Mouse (Mus musculus): Measurements from ENCODE around the gene D430042O09Rik. TPM values are rescaled to one million over a fixed set of nuclear protein-coding genes. Genes with fewer than 3 reads are reported as not detected.

D430042O09Rik gene
- 7.2 and 7.3 TPM in 2 replicates for polyA plus RNA-seq (2014; fragmentation: Nextera tagmentation; extraction: Ambion mirVana)

DNA sequence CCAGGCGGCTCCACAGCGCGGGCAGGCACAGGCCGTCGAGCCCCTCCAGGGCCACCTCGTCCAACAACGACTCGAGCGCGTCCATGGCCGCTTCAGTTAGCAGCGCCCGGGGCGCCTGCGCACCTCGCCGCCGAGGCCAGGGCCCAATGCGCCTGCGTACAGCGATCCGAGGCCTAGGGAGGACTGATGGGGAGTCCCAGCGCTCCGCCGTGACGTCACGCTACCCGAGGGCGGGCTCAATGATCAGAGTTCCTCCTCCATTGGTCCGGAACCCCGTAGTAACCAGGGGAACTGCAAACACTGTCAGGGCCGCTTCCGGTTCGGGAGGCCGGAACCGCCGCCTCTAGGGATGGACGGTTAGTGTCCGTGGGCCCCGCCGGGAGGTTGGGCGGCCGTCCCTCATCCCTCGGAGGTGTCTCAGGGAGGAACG, at the start of gene D430042O09Rik, which contains the start of gene Gtf3c1:
TSS of gene D430042O09Rik (plus strand) at position 296 of the 430 bp plus-strand sequence.
TSS of gene Gtf3c1 (minus strand) at position 188 of the 430 bp plus-strand sequence.
- under 1% methylated on average over 45 of the region's 45 CpGs for WGBS
- peak; percentile 100 for DNase-seq (ENCODE audit: low spot score)
- peak; percentile 98 for ATAC-seq (ENCODE audit: low FRiP score)
- Histone ChIP-seq H3K36me3 (replicated peaks; ENCODE audit: control insufficient read depth, insufficient read depth) (peaks cover 21% of the 10 kb centered on the region), H3K4me2 (replicated peaks) (peak within 1 kb of the TSS; percentile 84), H3K9me3 (ENCODE audit: control insufficient read depth, low read length) (no peaks in the 10 kb centered on the region), H3K27me3 (ENCODE audit: control insufficient read depth, insufficient read depth, low read length) (no peaks in the 10 kb centered on the region), H3K4me3 (replicated peaks; ENCODE audit: low read length) (peak within 1 kb of the TSS; percentile 63), H3K4me1 (replicated peaks; ENCODE audit: control insufficient read depth, insufficient read depth, low read length) (peaks cover 28% of the 10 kb centered on the region), H3K9ac (peak within 1 kb of the TSS; percentile 80), H3K27ac (peak within 1 kb of the TSS; percentile 88)

DNA sequence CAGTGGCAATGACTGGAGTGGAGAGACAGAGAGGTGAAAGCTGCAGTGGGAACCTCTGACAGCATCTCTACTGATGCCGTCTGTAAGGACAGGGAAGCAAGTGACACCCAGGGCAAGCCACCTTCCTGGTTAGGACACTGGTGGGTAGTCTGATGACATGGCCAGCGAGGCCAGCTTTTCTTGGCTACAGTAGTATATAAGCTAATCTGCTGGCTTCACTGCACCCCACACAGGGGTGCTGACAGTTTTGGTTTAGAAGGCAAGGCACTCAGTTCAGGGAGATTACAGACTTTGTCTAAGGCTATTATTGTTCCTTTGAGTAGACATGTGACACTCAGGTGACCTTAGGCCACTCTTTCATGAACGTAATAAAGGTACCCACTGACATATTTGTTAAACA, 44.0 kb upstream of the D430042O09Rik start:
- H3K27ac ChIP-seq, result no peak overlapping the region
- H3K4me1 ChIP-seq (replicated peaks; ENCODE audit: control insufficient read depth, insufficient read depth, low read length), result no peaks in the 10 kb centered on the region
- no peak overlapping the region for H3K9ac ChIP-seq
- H3K36me3 ChIP-seq (replicated peaks; ENCODE audit: control insufficient read depth, insufficient read depth), result peaks cover 96% of the 10 kb centered on the region
- H3K9me3 ChIP-seq (ENCODE audit: control insufficient read depth, low read length), result no peaks in the 10 kb centered on the region
- DNase-seq (ENCODE audit: low spot score), result no peak
- no peak for ATAC-seq (ENCODE audit: low FRiP score)
- 92% methylated on average over 3 of the region's 3 CpGs for WGBS
- H3K27me3 ChIP-seq (ENCODE audit: control insufficient read depth, insufficient read depth, low read length), result no peaks in the 10 kb centered on the region
- no peak overlapping the region for H3K4me3 ChIP-seq (replicated peaks; ENCODE audit: low read length)
- no peak overlapping the region for H3K4me2 ChIP-seq (replicated peaks)

DNA sequence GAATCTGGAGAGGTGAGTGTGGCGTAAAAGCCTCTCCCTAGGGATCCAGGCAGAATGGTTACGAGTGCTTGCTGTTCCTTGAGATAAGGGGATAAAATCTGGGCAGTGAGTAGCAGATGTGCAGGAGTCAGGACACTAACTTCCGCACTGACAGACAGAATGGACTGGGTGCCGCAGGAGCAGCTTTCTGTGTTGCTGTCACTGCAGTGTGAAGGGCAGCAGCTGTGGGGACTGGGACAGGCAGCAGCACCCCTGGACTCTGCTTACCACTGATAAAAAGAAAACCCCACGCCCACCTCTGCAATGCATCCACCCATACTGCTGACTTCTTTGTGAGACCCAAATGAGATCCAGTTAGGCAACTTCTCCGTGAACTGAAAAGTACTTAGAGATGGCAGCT, 36.8 kb upstream of the D430042O09Rik start:
- Histone ChIP-seq H3K36me3 (replicated peaks; ENCODE audit: control insufficient read depth, insufficient read depth) (peaks cover 99% of the 10 kb centered on the region), H3K4me1 (replicated peaks; ENCODE audit: control insufficient read depth, insufficient read depth, low read length) (no peaks in the 10 kb centered on the region), H3K4me3 (replicated peaks; ENCODE audit: low read length) (no peak overlapping the region), H3K9ac (no peak overlapping the region), H3K4me2 (replicated peaks) (no peak overlapping the region), H3K9me3 (ENCODE audit: control insufficient read depth, low read length) (no peaks in the 10 kb centered on the region), H3K27me3 (ENCODE audit: control insufficient read depth, insufficient read depth, low read length) (no peaks in the 10 kb centered on the region), H3K27ac (no peak overlapping the region)
- ATAC-seq (ENCODE audit: low FRiP score), result no peak
- WGBS, result 91% methylated on average over 6 of the region's 6 CpGs
- DNase-seq (ENCODE audit: low spot score), result no peak

DNA sequence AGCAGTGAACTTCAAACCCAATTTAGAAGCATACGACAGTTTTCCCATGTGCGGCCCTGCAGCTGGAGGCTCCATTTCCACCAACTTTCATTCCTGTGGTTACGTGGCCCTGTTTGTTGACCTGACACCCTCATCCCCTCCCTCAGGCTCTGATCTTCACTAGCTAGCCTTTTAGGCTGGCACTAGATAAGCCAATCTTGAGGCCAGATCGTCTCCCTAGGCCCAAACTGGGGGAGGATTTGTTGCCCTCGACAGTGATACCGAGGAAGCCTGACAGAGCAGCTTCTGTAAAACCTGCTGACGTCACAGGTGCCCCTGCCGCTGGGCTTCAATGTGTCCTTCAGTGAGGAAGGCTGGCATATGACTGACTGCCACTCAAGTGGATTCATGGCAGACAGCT, 36.3 kb upstream of the D430042O09Rik start:
- H3K27ac ChIP-seq, result no peak overlapping the region
- H3K9ac ChIP-seq, result no peak overlapping the region
- H3K4me3 ChIP-seq (replicated peaks; ENCODE audit: low read length), result no peak overlapping the region
- no peaks in the 10 kb centered on the region for H3K27me3 ChIP-seq (ENCODE audit: control insufficient read depth, insufficient read depth, low read length)
- ATAC-seq (ENCODE audit: low FRiP score), result no peak
- no peaks in the 10 kb centered on the region for H3K9me3 ChIP-seq (ENCODE audit: control insufficient read depth, low read length)
- no peak for DNase-seq (ENCODE audit: low spot score)
- H3K36me3 ChIP-seq (replicated peaks; ENCODE audit: control insufficient read depth, insufficient read depth), result peaks cover 99% of the 10 kb centered on the region
- no peak overlapping the region for H3K4me2 ChIP-seq (replicated peaks)
- no peaks in the 10 kb centered on the region for H3K4me1 ChIP-seq (replicated peaks; ENCODE audit: control insufficient read depth, insufficient read depth, low read length)
- WGBS, result 96% methylated on average over 8 of the region's 8 CpGs

DNA sequence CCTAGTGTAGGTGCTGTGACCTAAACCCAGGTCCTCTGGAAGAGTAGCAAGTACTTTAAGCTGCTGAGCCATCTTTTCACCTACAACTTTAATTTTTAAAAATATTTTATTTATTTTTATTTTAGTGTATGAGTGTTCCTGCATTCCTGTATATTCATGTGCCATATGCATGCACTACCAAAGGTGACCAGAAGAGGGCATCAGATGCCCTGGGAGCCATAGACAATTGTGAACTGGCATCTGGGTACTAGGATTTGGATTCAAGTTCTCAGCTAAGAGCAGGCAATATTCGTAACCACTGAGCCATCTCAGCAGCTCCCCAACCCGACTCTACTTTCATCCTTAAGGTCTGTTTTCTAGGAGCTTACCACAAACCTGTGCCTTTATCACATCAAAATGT, 32.8 kb upstream of the D430042O09Rik start:
- H3K27me3 ChIP-seq (ENCODE audit: control insufficient read depth, insufficient read depth, low read length), result no peaks in the 10 kb centered on the region
- 86% methylated on average over 2 of the region's 2 CpGs for whole genome bisulfite sequencing
- peaks cover 100% of the 10 kb centered on the region for H3K36me3 ChIP-seq (replicated peaks; ENCODE audit: control insufficient read depth, insufficient read depth)
- no peak for ATAC-seq (ENCODE audit: low FRiP score)
- no peak overlapping the region for H3K4me3 ChIP-seq (replicated peaks; ENCODE audit: low read length)
- no peak overlapping the region for H3K4me2 ChIP-seq (replicated peaks)
- H3K27ac ChIP-seq, result no peak overlapping the region
- peak; percentile 73 for DNase-seq (ENCODE audit: low spot score)
- H3K9me3 ChIP-seq (ENCODE audit: control insufficient read depth, low read length), result no peaks in the 10 kb centered on the region
- H3K9ac ChIP-seq, result no peak overlapping the region
- no peaks in the 10 kb centered on the region for H3K4me1 ChIP-seq (replicated peaks; ENCODE audit: control insufficient read depth, insufficient read depth, low read length)

DNA sequence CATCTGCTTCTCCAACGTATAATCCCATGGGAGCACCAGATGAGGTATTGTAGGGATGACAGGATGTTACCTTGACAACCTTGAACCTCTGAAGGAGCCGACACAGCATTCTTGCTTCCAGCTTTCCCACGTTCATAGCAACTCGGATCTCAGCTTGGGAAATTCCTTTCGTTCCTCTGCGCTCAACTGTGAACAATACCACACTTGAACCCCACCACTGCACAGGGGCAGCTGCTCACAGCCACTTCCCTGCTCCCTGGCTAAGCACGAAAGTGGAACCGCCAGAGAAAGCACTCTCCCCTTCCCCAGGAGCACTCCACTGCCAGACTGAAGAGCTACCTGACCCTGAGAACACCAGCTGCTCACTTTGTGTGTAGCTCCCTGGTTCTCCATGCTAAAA, 28.9 kb upstream of the D430042O09Rik start:
- Histone ChIP-seq H3K9ac (no peak overlapping the region), H3K4me3 (replicated peaks; ENCODE audit: low read length) (no peak overlapping the region), H3K27ac (no peak overlapping the region; the same call in 1 of the 2 replicates), H3K9me3 (ENCODE audit: control insufficient read depth, low read length) (no peaks in the 10 kb centered on the region), H3K36me3 (replicated peaks; ENCODE audit: control insufficient read depth, insufficient read depth) (peaks cover 96% of the 10 kb centered on the region), H3K4me2 (replicated peaks) (no peak overlapping the region), H3K4me1 (replicated peaks; ENCODE audit: control insufficient read depth, insufficient read depth, low read length) (no peaks in the 10 kb centered on the region), H3K27me3 (ENCODE audit: control insufficient read depth, insufficient read depth, low read length) (no peaks in the 10 kb centered on the region)
- ATAC-seq (ENCODE audit: low FRiP score), result peak; percentile 21; the same call in 1 of the 2 replicates
- 71% methylated on average over 8 of the region's 8 CpGs for WGBS
- peak; percentile 36 for DNase-seq (ENCODE audit: low spot score)

DNA sequence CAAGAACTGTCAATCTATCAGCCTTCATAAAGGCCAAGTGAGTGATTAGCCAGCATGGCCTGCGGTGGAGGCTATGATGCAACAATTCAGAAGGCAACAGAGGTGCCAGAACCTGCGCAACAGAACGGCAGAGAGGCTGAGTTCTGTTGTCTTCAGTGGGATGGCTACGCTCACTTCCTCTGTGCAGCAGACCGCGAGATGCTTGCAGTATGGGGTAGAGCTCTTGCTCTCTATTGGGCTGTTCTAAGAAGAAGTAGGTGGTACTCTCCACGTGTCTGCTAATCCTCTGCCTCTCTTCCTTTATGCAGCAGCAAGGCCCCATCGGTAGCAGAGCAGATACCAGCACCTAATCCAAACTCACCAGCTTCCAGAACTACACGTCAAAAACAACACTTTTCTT, 27.8 kb upstream of the D430042O09Rik start:
- ATAC-seq (ENCODE audit: low FRiP score), result no peak
- no peak overlapping the region for H3K27ac ChIP-seq
- DNase-seq (ENCODE audit: low spot score), result no peak
- H3K9ac ChIP-seq, result no peak overlapping the region
- H3K36me3 ChIP-seq (replicated peaks; ENCODE audit: control insufficient read depth, insufficient read depth), result peaks cover 96% of the 10 kb centered on the region
- H3K4me2 ChIP-seq (replicated peaks), result no peak overlapping the region
- no peaks in the 10 kb centered on the region for H3K4me1 ChIP-seq (replicated peaks; ENCODE audit: control insufficient read depth, insufficient read depth, low read length)
- H3K4me3 ChIP-seq (replicated peaks; ENCODE audit: low read length), result no peak overlapping the region
- 80% methylated on average over 9 of the region's 9 CpGs for WGBS
- no peaks in the 10 kb centered on the region for H3K27me3 ChIP-seq (ENCODE audit: control insufficient read depth, insufficient read depth, low read length)
- H3K9me3 ChIP-seq (ENCODE audit: control insufficient read depth, low read length), result no peaks in the 10 kb centered on the region

DNA sequence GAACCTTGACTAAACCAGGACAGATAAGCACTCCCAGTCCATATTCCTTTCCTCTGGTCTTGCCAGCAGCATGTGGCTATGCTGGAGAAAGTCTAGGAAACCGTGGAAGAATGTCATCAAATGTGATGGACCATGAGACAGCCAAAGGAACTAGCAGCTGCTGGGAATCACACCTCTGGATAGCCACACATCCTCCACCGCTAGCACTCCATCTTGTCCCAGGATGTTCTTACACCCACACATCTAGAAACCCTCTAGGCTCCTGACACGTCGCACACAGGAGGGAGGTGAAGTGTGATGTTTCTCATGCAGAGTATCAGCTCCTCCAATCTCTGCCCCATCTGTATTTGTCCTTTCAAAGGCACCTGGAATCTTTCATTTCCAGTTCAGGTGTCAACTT, 17.2 kb upstream of the D430042O09Rik start:
- no peak overlapping the region for H3K4me2 ChIP-seq (replicated peaks)

DNA sequence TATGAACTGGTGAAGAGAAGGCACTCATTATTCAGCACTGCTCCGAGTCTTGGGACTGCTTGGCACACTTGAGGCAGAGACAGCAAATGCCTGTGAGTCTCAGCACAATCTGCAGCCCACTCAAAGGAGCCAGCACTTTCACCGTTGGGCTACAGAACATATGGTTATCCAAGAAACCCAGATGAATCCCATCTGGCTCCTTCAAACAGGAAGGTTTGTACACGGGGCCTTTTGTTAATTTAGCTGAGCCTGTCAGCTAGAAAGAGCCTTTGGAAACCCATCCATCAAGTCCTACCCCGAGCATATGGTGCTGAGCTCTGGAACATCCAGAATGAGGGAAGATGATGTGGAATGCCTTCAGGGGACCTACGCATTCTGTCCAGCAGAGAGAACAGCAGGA, 13.6 kb upstream of the D430042O09Rik start:
- no peak overlapping the region for H3K27ac ChIP-seq
- H3K27me3 ChIP-seq (ENCODE audit: control insufficient read depth, insufficient read depth, low read length), result no peaks in the 10 kb centered on the region
- WGBS, result 68% methylated on average over 5 of the region's 5 CpGs
- peaks cover 4% of the 10 kb centered on the region; the same call in 1 of the 2 replicates for H3K9me3 ChIP-seq (ENCODE audit: control insufficient read depth, low read length)
- no peak overlapping the region for H3K4me2 ChIP-seq (replicated peaks)
- no peaks in the 10 kb centered on the region for H3K4me1 ChIP-seq (replicated peaks; ENCODE audit: control insufficient read depth, insufficient read depth, low read length)
- no peak overlapping the region for H3K4me3 ChIP-seq (replicated peaks; ENCODE audit: low read length)
- H3K9ac ChIP-seq, result no peak overlapping the region
- H3K36me3 ChIP-seq (replicated peaks; ENCODE audit: control insufficient read depth, insufficient read depth), result peaks cover 99% of the 10 kb centered on the region
- no peak for ATAC-seq (ENCODE audit: low FRiP score)
- DNase-seq (ENCODE audit: low spot score), result peak; percentile 43

More for the DNA sequence above, 17.2 kb upstream of the D430042O09Rik start:
- DNase-seq (ENCODE audit: low spot score), result no peak
- Histone ChIP-seq H3K9me3 (ENCODE audit: control insufficient read depth, low read length) (no peaks in the 10 kb centered on the region), H3K36me3 (replicated peaks; ENCODE audit: control insufficient read depth, insufficient read depth) (peaks cover 89% of the 10 kb centered on the region), H3K27ac (no peak overlapping the region), H3K9ac (no peak overlapping the region), H3K4me1 (replicated peaks; ENCODE audit: control insufficient read depth, insufficient read depth, low read length) (no peaks in the 10 kb centered on the region), H3K27me3 (ENCODE audit: control insufficient read depth, insufficient read depth, low read length) (no peaks in the 10 kb centered on the region), H3K4me3 (replicated peaks; ENCODE audit: low read length) (no peak overlapping the region)
- 98% methylated on average over 4 of the region's 4 CpGs for WGBS
- no peak for ATAC-seq (ENCODE audit: low FRiP score)

DNA sequence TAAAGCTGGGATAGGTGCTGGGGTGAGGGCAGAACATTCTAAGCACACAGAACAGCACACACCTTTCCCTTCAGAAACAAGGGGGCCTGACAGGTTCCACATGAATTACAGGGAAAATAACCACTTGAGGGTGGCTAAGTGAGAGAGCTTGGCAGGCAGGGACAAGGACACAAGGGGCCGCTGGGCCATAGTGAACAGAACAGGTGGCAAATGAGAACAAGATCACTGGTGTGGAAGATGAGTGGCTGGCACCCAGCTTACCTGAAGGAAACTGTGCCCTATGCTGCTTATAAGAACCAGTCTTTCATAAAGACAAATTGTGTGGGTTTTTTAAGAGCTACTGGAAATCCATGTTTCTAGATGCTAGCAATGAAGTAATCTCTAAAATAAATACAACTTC, 4.9 kb upstream of the D430042O09Rik start:
- Histone ChIP-seq H3K9me3 (ENCODE audit: control insufficient read depth, low read length) (peaks cover 4% of the 10 kb centered on the region; the same call in 1 of the 2 replicates), H3K27ac (no peak overlapping the region), H3K4me1 (replicated peaks; ENCODE audit: control insufficient read depth, insufficient read depth, low read length) (peaks cover 19% of the 10 kb centered on the region), H3K4me2 (replicated peaks) (no peak overlapping the region), H3K36me3 (replicated peaks; ENCODE audit: control insufficient read depth, insufficient read depth) (peaks cover 69% of the 10 kb centered on the region), H3K9ac (no peak overlapping the region), H3K27me3 (ENCODE audit: control insufficient read depth, insufficient read depth, low read length) (no peaks in the 10 kb centered on the region), H3K4me3 (replicated peaks; ENCODE audit: low read length) (no peak overlapping the region)
- DNase-seq (ENCODE audit: low spot score) (no peak), ATAC-seq (ENCODE audit: low FRiP score) (no peak)
- WGBS, result 97% methylated on average over 1 of the region's 1 CpGs
